8 mouse cellular contexts compared by ENCODE assay signal in the genomic region with DNA sequence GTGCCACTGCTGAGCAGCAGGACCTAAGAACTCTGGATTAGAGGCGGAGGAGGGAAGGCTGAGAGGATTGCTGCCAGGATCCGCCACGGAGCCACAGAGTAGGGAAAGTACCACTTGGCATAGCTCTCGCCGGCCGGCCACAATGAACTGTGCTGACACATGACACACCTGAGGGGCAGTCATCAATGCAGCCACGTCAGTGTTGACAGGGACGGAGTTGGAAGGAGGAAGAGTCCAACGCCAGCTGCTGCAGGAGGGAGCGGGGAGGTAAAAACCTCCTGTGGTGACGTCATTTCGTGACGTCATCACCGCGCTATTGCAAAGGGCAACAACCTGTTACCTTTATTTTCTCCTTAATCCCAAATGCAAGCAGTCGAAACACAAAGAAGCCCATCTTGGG. TPM values are rescaled to one million over a fixed set of nuclear protein-coding genes. Genes with fewer than 3 reads are reported as not detected.
DNase-seq lines count a peak whose midpoint lies in the region; ATAC-seq and TF ChIP-seq lines count a peak whose summit lies in the region.

No protein-coding gene starts in this region.

- TF ChIP-seq CTCF in lung, adult 2 months (IDR thresholded peaks at IDR 0.05; ENCODE audit: insufficient read depth, low read length): no peak

- H3K27ac ChIP-seq in heart, embryonic 15.5 days: no peak overlapping the region
- no peak overlapping the region for H3K27ac ChIP-seq in stomach, embryonic 15.5 days

- H3K9me3 ChIP-seq in heart, embryonic 15.5 days (replicated peaks): no peaks in the 10 kb centered on the region
- H3K9me3 ChIP-seq in stomach, embryonic 15.5 days: no peaks in the 10 kb centered on the region

- peak overlapping the region; percentile 20 for H3K4me3 ChIP-seq in heart, embryonic 15.5 days
- H3K4me3 ChIP-seq in lung, adult 2 months (replicated peaks; ENCODE audit: extremely low read depth, low read depth, low read length): no peak overlapping the region
- no peak overlapping the region for H3K4me3 ChIP-seq in stomach, embryonic 15.5 days (replicated peaks)

- WGBS in heart, embryonic 15.5 days: 32% methylated on average over 16 of the region's 16 CpGs
- 32% methylated on average over 16 of the region's 16 CpGs for WGBS in lung, adult 2 months
- 37% methylated on average over 16 of the region's 16 CpGs for WGBS in stomach, embryonic 15.5 days

- no peaks in the 10 kb centered on the region for H3K36me3 ChIP-seq in heart, embryonic 15.5 days
- H3K36me3 ChIP-seq in stomach, embryonic 15.5 days: no peaks in the 10 kb centered on the region

- DNase-seq in 3T3-L1 (ENCODE audit: low read depth, low spot score): peak; percentile 73
- DNase-seq in ES-CJ7 (ENCODE audit: low read depth, low spot score): peak; percentile 53
- peak; percentile 31 for DNase-seq in lung, adult 2 months
- DNase-seq in thymus, postnatal 25 days: no peak
- no peak for DNase-seq in right cerebral cortex, postnatal 36 days (ENCODE audit: low spot score in 2 of 2)
- no peak for DNase-seq in adrenal gland, adult 18-20 months (ENCODE audit: low spot score in 2 of 2)

- peak overlapping the region; percentile 52 for H3K4me2 ChIP-seq in heart, embryonic 15.5 days
- peak overlapping the region; percentile 27; the same call in 1 of the 2 replicates for H3K4me2 ChIP-seq in stomach, embryonic 15.5 days

- H3K4me1 ChIP-seq in heart, embryonic 15.5 days (replicated peaks): peaks cover 7% of the 10 kb centered on the region; the same call in 1 of the 2 replicates
- no peaks in the 10 kb centered on the region for H3K4me1 ChIP-seq in lung, adult 2 months (ENCODE audit: control insufficient read depth, insufficient read depth, low read length)
- no peaks in the 10 kb centered on the region for H3K4me1 ChIP-seq in stomach, embryonic 15.5 days

- no peak for TF ChIP-seq POLR2A in lung, adult 2 months (IDR thresholded peaks at IDR 0.05; ENCODE audit: borderline replicate concordance, extremely low read depth, low read depth, low read length)

- no peaks in the 10 kb centered on the region for H3K27me3 ChIP-seq in heart, embryonic 15.5 days
- no peaks in the 10 kb centered on the region for H3K27me3 ChIP-seq in stomach, embryonic 15.5 days (replicated peaks)

- H3K9ac ChIP-seq in heart, embryonic 15.5 days: no peak overlapping the region
- H3K9ac ChIP-seq in stomach, embryonic 15.5 days: no peak overlapping the region

- peak; percentile 45; the same call in 1 of the 2 replicates for ATAC-seq in heart, embryonic 15.5 days (replicated peaks; ENCODE audit: insufficient number of reproducible peaks, insufficient read depth, low FRiP score, low read depth)
- no peak for ATAC-seq in stomach, embryonic 15.5 days (ENCODE audit: insufficient read depth, low FRiP score, low read depth)

RNA-seq across cellular contexts. Expression of gene P2rx7, which starts 6.8 kb away (rescaled TPM):
- 3.0 and 3.7 TPM in 2 replicates for polyA plus RNA-seq in heart, embryonic 15.5 days (2015; fragmentation: Nextera tagmentation; extraction: Ambion mirVana)
- 36.5 and 53.2 TPM in 2 replicates for polyA plus RNA-seq in lung, adult 2 months (2012; rRNA removed)
- 2.7 and 3.4 TPM in 2 replicates for polyA plus RNA-seq in stomach, embryonic 15.5 days (2015; fragmentation: Nextera tagmentation; extraction: Ambion mirVana)
- 1 to 10 TPM; 1.6 to 4.0 TPM for total RNA-seq in adrenal gland, adult 18-20 months (2021)

RNA-seq across cellular contexts. Expression of gene Ift81, which starts 22.6 kb away (rescaled TPM):
- 30.7 and 39.3 TPM in 2 replicates for polyA plus RNA-seq in heart, embryonic 15.5 days (2015; fragmentation: Nextera tagmentation; extraction: Ambion mirVana)
- polyA plus RNA-seq in lung, adult 2 months (2012; rRNA removed): 2.6 and 6.7 TPM in 2 replicates
- polyA plus RNA-seq in stomach, embryonic 15.5 days (2015; fragmentation: Nextera tagmentation; extraction: Ambion mirVana): 36.2 and 37.2 TPM in 2 replicates
- 10 to 100 TPM; 10.9 to 18.3 TPM for total RNA-seq in adrenal gland, adult 18-20 months (2021)

Comparison
In these comparisons a context has a peak if more than half of its experiments do, and no peak if none do; other contexts are left out.
1. DNase-seq: peak in 3T3-L1 (single experiment), ES-CJ7 (single experiment) and lung, adult 2 months (single experiment); none in thymus, postnatal 25 days (single experiment), right cerebral cortex, postnatal 36 days (0 of 2) and adrenal gland, adult 18-20 months (0 of 2).